Mouse (Mus musculus) bone marrow, adult 2 months (tissue): Measurements from ENCODE around the gene Gabpb1. TPM values are rescaled to one million over a fixed set of nuclear protein-coding genes. Genes with fewer than 3 reads are reported as not detected.
"Not testable (repeated sequence)": the region's sequence is repeated elsewhere in the genome, so short reads cannot be mapped to it uniquely, and the experiment has no call there.

ENCODE experiments used
- H3K27ac ChIP-seq: fragments of 200-500 bp; 2 replicates; pipeline ENCODE4 v1.5.1; 2012; ENCODE audit warnings: low read depth, mild to moderate bottlenecking, control low read depth, inconsistent platforms, low read length; ENCODE audit not compliant: control insufficient read depth, poor library complexity, insufficient read depth
- H3K4me1 ChIP-seq: fragments of 200-500 bp; 2 replicates; pipeline ENCODE4 v1.6.1; 2011; ENCODE audit warnings: low read length; ENCODE audit not compliant: control insufficient read depth, insufficient read depth
- H3K4me3 ChIP-seq: fragments of 200-500 bp; replicated peaks from 2 replicates; pipeline ENCODE3; 2011; ENCODE audit warnings: mild to moderate bottlenecking, low read depth, low read length, control low read depth; ENCODE audit not compliant: control insufficient read depth
- CTCF ChIP-seq: fragments of 200-500 bp; IDR thresholded peaks from 2 replicates; pipeline ENCODE4 v1.5.1; 2011; ENCODE audit warnings: low read length, control low read depth; ENCODE audit not compliant: control insufficient read depth, insufficient read depth
- POLR2A ChIP-seq: fragments of 200-500 bp; IDR thresholded peaks from 2 replicates; pipeline ENCODE4 v1.6.1; 2011; ENCODE audit warnings: low read depth, mild to moderate bottlenecking, control low read depth, low read length, borderline replicate concordance; ENCODE audit not compliant: control insufficient read depth
- WGBS: fragments of 180-500 bp; shearing (Covaris S2); methylation state at CpG from one replicate; pipeline ENCODE4 v1.1.7; 2018; 5-methylcytosine and 5-hydroxymethylcytosine counted together
- polyA plus RNA-seq: library from polyadenylated mRNA; stranded (reverse); fragments of >200 nt; gene quantifications from 2 replicates; pipeline ENCODE4 v1.2.4, GENCODE M21; 2011; ENCODE audit warnings: low replicate concordance; ENCODE audit not compliant: missing spikeins, insufficient read depth, insufficient read length

Gabpb1 gene
- polyA plus RNA-seq, 1 experiment = 13.9 TPM

DNA sequence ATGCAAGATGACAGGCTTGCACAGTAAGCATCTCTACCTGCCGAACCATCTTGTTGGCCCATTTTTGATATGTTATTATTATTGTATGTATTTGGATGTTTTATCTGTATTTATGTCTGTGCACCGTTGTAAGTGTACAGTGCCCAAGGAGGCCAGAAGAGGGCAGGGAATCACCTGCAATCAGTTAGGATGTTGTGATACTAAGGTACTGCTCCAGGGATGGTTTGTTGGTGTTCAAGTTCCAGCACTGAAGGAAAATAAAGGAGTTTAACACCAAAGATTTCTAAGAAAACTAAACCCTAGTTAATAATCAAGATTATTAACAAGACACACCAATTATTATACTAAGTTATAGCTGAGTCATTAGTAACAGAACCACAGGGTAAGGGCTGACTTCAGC lies 43.0 kb downstream of the Gabpb1 start:
- no peak overlapping the region for H3K4me3 ChIP-seq
- no peak overlapping the region for H3K27ac ChIP-seq
- H3K4me1 ChIP-seq = no peaks in the 10 kb centered on the region; the same call in 1 of the 2 replicates
- TF ChIP-seq CTCF = no peak
- no peak for TF ChIP-seq POLR2A
- WGBS = 73% methylated on average over 2 of the region's 2 CpGs

DNA sequence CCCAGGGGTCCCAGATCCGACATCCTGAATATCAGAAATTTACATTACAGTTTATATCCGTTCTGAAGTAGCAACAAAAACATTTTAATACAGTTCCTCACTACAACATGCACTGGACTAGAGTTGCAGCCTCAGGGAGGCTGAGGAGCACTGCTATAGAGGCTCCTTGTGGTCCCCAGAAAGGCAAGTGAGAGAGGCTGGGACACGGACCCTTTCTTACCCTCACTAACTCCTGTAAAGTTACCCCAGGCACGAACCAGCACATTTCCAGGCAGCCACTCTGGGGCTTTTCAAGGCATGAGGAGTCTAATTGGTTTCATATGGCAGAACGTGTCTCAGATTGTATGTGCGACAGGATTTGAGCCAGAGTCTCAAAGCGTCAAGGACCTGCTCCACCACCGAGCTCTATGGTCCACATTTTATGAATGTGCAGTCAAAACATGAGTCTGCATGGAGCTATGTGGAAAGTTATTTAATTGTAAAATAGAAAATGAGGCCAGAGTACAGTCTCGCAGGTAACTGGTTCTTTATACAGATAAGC lies 47.6 kb downstream of the Gabpb1 start:
- TF ChIP-seq CTCF (no peak), POLR2A (no peak)
- Histone ChIP-seq H3K4me1 (no peaks in the 10 kb centered on the region), H3K27ac (no peak overlapping the region), H3K4me3 (no peak overlapping the region)
- WGBS = 87% methylated on average over 9 of the region's 9 CpGs

- no peak overlapping the region for H3K27ac ChIP-seq
- H3K4me1 ChIP-seq = peaks cover 2% of the 10 kb centered on the region; the same call in 1 of the 2 replicates
- no peak overlapping the region for H3K4me3 ChIP-seq
- TF ChIP-seq POLR2A (no peak), CTCF (no peak)
Observed at GRCm38 (mm10) chr2:126623138-126623537, 53.0 kb downstream of the Gabpb1 start.

- H3K4me3 ChIP-seq = no peak overlapping the region
- H3K4me1 ChIP-seq = peaks cover 2% of the 10 kb centered on the region; the same call in 1 of the 2 replicates
- 86% methylated on average over 2 of the region's 2 CpGs for WGBS
- no peak for TF ChIP-seq POLR2A
- TF ChIP-seq CTCF = no peak
- no peak overlapping the region for H3K27ac ChIP-seq
Observed at GRCm38 (mm10) chr2:126622455-126622854, 53.7 kb downstream of the Gabpb1 start.

GRCm38 (mm10) chr2:126619249-126619704 lies 56.9 kb downstream of the Gabpb1 start, which contains the start of gene Hdc:
Gene Hdc (minus strand): TSS chr2:126619299.
- peaks cover 4% of the 10 kb centered on the region; the same call in 1 of the 2 replicates for H3K4me1 ChIP-seq
- peak within 1 kb of the TSS; percentile 76 for H3K4me3 ChIP-seq
- WGBS = 29% methylated on average over 14 of the region's 14 CpGs
- TF ChIP-seq CTCF (no peak), POLR2A (no peak)
- H3K27ac ChIP-seq = peak within 1 kb of the TSS; percentile 89

DNA sequence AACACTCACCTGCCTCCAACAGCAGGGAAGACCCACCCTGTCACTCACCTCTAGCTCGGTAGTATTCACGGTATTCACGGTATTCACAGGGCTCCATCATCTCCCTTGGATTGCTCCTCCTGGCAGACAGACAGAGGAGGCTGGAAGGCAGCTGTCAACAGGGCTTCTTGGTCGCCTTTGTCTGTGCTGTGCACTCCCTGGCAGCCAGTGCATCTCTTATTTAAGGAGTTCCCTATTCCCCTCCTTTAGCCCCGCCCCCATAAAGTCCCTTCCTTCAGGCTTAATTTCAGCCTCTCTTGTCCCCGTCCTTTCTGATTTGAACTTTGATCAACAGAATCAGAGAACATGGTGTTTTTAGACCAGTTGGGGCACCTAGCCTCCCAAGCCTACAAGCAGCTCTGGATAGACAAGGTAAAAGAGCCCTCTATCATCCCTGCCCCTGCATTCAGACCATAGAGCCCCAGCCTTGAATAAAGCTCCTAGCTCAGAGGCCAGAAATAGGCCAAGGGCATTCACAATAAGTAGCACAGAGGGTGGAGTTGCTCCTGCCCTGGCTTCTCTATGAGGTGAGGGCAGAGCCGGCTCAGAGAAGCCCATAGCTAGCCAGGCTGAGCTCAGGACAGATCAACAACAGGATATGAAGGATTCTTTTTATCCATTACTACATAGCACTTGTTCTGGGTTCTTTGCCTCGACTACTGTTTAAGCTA lies 57.5 kb downstream of the Gabpb1 start:
- WGBS = 19% methylated on average over 8 of the region's 8 CpGs
- Histone ChIP-seq H3K4me3 (peak overlapping the region; percentile 76), H3K4me1 (peaks cover 4% of the 10 kb centered on the region; the same call in 1 of the 2 replicates), H3K27ac (peak overlapping the region; percentile 89)
- TF ChIP-seq POLR2A (no peak), CTCF (no peak)

DNA sequence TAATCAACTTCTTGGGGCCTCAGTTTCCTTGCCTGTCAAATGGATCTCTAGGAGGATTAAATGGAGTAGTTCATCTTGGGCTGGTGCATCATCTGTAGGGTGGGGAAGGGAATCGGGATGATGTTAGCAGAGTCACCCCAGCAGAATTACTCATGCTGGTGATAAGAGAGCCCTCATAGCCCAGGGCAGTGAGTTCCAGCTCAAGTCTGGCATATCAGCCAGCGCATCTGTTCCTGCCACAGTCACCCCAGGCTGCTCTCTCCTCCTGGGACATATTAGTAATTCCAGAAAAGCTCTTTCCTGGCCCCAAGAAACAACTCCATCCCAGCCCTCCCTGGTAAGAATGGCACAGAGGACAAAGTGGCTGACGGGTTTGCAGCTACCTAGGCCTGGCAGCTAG lies 60.8 kb downstream of the Gabpb1 start:
- no peak overlapping the region for H3K4me3 ChIP-seq
- no peak overlapping the region for H3K27ac ChIP-seq
- no peak for TF ChIP-seq POLR2A
- TF ChIP-seq CTCF = no peak
- H3K4me1 ChIP-seq = peaks cover 2% of the 10 kb centered on the region; the same call in 1 of the 2 replicates
- 79% methylated on average over 3 of the region's 3 CpGs for WGBS

- not testable (repeated sequence) for H3K4me3 ChIP-seq, H3K4me1 ChIP-seq, H3K27ac ChIP-seq
- WGBS = 18% methylated on average over 12 of the region's 12 CpGs
Observed at GRCm38 (mm10) chr2:126609600-126609999, 66.5 kb downstream of the Gabpb1 start.
